Mouse (Mus musculus) kidney, postnatal 14 days (tissue): ENCODE measurements around the gene Ripply3.

Experiments
- DNase-seq: peaks from one replicate; pipeline ENCODE4 v3.0.0; 2022; ENCODE audit warnings: mixed read lengths

The Ripply3 gene

DNA sequence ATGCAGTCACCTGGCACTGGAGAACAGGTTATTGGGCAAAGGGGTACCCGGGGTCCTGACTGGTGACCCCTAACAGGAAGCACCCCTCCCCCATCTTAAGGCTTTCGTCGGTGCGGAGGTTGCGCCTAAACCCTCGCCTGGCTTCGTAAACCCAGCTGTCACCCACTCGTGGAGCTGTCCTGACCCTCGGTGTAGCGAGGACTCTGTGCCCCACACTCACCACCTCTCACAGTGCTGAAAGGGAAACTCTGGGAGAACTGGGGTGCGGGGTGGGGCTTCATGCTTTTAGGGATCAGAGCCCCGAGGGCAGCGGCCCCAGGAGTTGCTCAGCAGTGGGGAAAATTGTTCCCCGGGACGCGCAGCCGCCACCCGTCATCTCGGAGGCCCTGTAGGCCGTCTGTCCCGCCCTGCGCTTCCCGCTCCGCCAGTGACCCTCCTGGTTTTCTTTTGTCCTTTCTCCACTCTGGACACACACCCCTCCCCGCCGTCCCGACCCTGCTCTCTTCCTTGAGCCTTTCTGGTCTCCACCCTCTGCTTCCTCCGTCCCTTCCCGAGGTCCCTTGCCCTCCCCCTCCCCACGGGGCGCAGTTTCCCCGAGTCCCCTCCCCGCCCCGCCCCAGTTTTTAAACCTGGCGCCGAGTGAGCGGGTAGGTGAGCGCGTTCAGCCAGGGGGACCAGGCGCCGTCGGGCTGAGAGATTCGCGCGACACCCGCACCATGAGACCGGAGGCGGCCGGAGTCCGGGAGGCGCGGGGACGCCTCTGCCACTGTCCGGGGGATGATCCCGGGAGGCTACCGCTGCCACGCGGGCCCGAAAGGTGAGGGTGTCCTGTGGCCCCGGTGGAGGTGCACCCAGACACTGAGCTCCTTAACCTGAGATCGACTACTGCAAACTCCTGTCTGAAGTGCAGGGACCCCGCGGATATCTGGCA lies at the start of gene Ripply3:
Gene Ripply3 (plus strand): TSS at position 640 of the 931 bp plus-strand sequence.
- peak; percentile 82 for DNase-seq

DNA sequence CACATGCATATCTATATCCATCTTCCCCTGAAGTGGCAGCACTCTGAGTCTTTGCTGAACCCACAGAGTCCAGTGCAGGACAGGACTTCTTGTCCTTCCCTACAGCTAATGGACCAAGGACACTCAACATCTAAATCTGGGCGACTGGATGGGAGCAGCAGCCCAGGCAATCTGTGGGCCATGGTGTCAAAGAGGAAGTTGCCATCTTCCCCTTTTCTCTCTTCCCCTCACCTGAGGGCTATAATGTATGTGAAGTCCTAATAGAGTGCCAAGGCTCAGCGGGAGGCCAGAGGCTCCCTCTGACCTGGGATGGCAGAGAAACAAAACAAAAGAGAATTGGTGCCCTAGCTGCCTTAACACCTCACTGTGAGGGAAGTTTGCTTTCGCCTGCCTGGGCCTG lies 44.2 kb upstream of the Ripply3 start:
- DNase-seq = no peak

DNA sequence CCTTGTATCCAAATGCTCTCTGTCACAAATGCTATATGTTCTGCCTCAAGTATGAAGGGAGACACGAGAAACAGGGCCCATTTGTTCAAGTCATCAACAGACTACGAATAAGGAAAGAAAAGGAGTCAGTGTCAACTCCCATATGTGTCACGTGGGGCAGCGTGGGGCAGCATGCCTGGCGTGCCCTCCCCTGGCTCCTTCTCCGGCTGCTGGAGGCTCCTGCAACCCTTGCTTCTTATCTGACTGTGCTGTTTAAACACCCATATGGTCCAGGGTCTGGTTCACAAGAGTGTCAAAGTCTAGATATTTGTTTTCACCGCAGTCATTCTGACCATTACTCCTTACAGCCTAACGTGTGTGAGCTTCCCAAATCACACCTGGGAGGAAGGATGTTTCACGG lies 40.4 kb upstream of the Ripply3 start:
- DNase-seq = no peak

DNA sequence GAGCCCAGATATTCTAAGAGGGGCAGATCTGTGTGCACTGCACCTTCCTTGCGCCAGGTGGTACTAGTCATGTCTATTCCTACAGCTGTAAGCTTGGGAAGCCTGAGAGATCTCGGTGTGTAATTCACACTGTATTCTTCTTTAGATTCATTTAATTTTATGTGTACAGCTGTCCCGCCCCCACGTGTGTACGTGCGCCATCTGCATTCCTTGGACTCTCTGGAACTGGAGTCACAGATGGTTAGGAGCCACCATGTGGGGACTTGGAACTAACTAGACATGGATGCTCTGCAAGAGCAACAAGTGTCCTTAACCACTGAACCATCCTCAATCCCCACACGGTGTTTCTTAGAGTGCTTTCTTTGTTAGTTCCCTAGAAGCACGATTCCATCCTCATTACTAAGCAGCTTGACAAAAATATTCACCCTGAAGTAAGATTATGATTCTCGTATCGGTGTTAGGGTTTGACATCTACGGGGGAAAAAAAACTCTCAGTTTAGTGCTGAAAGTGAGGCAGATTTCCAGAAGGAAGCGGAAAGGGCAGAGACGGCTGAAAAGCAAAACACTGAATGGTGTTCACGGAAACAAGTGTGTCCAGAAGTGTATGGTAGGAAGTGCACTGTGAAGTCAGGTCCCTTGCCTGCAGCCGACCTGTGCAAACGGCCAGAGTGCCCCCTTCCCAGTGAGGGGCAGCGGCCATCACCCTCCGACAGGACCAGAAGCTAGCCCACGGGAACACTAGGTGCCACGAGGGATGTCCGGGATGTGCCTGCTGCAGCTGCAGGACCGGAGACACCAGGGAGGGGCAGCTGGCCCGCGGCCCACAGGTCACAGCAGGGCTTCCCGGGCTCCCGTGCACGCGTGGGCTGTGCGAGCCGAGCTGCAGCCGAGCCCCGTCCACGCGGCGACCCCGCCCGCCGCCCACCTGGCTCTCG lies 38.8 kb upstream of the Ripply3 start:
- DNase-seq = no peak

DNA sequence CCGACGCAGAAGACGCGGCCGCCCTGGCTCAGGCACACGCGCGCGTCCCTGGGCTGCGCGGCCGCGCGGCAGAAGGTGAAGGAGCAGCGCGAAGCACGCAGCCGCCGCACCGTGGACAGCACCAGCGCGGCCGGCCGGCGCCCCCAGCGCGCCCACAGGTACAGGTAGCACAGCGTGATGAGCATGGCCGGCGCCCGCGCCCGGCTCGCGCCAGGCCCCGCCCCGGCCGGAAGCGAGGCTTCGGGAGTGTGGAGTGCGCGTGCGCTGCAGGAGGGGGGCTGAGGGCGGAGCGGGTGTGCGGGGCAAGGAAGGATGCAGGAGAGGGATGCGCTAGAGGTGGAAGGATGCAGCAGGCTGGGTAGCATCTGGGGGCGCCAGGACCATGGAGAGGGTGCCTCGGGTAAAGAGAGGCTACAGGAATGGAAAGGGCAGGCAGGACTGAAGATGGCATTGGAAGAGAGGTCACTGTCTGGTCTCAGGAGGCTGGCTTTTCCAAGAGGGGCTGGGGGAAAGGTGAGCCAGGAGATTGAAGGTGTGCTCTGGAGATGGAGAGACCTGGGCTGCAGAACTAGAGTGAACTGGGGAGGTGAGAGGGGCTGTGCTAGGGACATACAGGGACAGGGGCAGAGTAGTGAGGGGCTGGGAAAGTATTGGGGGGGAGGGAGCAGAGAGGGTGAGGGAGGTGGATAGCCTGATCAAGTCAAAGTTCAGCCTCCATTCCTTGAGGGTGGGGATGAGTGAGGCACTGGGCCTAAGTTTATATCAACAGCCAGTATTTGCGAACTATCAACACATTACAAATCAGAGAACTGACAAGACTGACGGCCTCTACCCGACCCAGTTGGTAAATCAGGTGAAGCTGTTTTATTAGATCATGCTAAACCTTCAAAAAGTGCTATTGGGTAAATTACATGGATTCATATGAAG lies 37.9 kb upstream of the Ripply3 start:
- peak; percentile 88 for DNase-seq

DNA sequence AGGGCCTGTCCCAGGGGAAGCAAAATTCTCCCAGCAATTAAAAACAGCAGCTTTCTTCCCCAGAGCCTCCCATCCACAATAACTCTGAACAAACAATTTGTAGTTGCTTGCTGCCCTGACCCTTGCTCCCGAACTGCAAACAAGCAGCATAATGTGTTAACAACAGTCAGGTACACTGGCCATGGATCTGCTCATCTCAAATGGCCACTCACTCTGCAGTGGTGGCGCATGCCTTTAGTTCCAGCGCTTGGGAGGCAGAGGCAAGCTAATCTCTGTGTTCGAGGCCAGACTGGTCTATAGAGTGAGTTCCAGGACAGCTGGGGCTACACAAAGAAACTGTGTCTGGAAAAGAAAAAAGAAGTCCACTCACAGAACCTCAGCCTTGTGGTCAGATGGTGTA lies 37.1 kb upstream of the Ripply3 start:
- DNase-seq = no peak

DNA sequence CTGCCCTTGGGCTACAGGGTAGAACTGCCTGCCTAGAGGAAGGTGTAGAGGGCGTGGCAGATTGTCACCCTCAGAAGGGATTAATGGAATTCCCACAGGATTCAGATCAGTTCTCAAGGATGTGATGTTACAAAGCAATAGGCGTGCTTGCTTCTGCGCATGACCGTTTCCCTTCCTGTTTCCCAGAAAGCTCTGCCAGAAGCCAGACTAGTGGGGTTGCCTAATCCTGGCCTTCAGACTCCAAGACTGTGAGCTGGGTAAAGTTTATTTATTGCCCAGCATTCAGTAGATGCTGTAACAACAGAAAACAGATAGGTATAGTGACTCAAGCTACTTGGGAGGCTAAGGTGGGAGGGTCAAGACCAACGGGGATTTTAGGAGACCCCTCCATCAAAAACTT lies 30.1 kb upstream of the Ripply3 start:
- no peak for DNase-seq

DNA sequence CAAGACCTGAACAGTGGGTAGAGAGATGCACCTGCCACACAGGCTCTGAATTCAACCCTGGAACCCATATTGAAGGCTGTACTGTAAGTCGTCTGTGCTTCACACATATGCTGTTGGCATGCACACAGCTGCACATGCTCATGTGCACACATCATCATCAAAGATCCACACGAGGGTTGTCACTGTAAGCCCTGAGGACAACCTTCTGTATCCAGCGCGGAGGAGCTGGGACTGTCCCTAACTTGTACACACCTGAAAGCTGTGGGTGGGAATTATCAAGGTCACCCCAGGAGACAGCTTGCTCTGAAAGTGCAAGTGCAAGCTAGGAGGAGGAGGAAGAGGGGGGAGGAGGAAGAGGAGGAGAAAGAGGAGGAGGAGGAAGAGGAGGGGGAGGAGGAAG lies 29.0 kb upstream of the Ripply3 start:
- no peak for DNase-seq

DNA sequence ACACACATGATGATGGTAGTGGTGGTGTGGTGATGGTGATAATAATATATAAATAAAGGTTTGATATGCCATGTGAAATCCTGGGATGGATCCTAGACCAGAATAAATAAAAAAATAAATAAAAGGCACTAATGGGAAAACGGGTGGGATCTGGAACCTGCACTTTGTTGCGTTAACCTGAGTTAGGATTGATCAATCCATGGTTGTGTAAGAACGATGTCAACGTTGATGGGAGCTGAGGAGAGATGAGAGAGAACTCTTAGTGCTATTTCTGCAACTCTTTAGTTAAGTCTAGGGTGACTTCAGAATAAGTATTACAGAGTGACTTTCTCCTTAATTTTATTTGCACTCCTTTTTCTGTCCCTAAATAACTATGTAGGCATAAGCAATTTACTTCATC lies 27.0 kb upstream of the Ripply3 start:
- no peak for DNase-seq

DNA sequence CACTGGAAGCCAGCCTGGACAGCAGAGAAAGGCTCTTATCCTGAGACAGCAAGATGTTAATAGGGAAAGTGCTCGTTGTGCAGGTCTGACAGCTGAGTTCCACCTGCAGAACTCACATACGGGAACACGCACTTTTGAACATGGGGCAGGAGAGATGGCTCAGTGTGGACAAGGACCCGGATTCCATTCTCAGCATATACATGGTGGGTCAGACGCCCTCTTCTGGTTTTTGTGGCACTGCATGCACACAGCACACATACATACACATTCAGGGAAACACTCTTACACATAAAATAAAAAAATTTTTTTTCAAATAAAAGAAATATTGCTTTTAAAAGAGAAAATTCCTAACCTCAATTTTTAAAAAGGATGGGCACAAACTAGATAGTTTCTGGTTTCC lies 26.5 kb upstream of the Ripply3 start:
- no peak for DNase-seq

DNA sequence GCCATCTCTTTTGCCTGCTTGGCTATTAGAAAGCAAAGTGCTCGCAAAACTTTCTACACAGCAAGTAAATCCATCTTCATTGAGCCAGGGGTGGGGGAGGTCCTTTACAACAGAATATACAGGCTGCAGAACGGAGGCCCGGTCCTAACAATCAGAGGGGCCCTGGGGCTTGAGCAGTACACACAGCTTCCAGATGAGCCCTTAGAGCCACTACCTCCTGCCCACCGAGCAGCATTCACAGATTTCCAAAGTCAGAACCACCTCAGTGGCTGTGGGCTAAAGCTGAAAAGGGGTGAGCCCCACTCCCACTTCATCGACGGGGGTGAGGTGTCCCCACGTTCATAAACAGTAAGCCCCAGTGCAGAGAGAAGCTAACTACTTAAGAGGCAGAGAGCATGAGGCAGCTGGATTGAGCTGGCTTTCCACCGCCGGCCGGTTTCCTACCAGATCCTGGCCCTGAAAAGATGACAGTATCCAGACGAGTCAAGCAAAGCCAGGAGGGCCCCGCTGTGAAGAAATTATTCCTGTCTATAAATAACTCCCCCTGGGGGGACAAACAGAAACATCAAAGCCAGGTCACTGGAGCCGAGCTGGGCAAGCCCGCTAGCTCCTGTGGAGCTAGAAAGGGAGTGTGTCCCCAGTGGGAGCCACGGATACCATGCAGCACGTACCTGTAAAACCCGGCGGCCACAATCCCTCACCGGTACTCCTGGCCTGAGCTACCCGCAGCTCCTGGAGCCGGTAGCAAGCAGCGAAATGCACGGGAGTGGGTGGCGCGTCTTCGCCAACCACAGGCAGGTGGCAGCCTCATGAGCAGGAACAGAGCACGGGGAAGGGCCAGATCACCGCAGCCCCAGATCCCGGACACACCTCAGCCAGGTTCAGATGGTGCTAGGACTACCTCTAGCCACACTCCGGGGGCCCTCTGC lies 25.7 kb upstream of the Ripply3 start:
- peak; percentile 57 for DNase-seq

DNA sequence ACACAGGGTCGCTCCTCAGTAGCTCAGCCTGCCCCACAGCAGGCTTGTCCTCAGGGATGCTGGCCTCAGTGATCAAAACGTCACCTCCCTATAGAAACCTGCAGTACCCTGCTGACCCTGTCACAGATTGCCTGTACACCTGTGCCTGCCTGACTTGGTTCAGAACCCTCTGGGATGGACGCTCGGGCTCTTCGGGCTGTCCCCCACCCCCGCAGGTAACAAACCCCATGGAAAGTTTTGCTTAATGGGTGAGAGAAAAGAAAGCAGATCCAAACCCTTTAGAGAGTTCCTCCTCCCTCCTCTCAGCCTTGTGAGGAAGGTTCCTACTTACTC lies 25.1 kb upstream of the Ripply3 start:
- no peak for DNase-seq

DNA sequence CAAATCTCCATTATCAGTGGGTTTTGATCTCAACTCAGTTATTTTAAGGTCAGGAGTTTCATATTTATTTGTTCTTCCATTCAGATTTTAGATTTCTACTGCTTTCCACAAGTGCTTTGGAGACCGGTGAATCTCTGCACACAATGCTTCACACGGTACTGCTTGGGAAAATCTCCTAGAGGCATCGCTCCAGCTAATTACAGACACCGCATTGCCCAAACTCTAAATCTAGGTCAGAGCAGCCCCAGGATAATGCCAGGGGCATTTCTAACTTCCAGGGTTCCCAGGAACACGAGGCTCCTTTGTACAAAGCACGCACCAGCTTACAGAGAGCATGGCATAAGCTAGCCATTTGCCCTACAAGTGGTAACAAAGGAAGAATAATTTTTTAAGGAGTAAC lies 20.7 kb upstream of the Ripply3 start:
- DNase-seq = no peak

DNA sequence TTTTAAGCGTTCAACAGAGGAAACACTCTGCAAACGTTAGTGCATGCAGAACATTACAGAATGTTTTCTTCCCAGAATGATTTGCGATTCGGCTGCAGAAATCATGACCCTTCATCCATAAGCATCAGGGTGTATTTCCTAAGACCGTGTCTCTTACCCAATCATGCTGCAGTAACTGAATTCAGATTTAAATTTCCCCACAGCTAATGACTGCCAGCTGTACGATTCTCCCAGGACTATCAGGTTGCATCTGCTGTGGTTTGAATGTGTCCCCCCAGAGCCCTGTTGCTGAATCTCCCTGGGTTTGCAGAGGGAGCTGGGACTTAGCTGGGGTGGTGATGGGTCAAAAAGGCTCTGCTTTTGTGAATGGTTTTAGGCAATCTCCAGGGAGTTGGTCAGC lies 20.3 kb upstream of the Ripply3 start:
- DNase-seq = no peak

DNA sequence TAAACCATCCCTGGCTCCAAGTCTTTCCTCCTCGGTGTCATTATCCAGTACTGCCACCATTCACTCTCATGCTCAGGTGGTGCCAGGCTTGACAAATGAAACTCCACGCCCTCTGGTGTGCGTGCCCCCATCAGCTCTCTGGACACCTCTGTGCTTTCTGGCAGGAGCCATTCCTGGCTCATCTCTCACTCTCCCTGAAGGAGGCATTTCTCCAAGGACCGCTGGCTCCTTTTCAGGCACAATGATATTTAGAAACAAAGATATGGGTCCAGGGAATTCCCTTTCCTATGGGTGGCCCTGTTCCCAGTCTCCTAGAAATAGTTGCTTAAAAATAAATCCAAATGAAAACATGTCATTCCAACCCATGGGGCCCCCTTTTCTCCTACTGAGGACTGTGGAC lies 19.2 kb upstream of the Ripply3 start:
- no peak for DNase-seq

DNA sequence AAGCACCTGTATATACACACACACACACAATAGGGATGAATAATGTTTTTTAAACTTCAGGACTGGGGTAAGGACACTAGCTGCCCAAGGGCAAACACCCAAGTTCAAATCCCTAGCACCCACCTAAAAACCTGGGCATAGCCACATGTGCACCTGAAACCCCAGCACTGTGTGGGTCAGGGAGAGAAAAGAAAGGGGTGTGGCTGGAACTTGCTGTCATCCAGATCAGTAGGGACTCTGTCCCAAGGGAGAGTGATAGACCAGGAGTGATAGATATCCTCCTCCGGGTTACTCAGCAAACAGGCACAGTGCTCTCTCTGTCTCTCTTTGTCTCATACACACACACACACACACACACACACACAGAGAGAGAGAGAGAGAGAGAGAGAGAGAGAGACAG lies 16.8 kb upstream of the Ripply3 start:
- no peak for DNase-seq

DNA sequence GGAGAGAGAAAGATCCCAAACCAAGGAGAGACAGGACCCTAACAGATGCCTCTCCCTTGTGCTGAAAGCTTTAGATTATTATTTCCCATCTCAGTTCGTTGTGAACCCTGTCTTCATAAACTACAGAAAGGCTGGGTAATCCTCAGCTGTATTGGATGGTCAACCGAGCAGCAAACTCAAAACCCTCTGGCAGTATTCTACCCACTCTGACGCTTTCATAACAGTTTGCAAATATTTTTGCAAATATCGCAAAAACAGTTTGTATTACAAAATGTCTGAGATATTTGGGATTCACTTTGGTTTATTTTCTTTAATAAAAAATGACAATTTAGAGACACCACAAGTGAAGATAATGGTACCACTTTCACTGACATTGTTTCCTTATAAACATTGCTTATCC lies 16.3 kb upstream of the Ripply3 start:
- DNase-seq = no peak

DNA sequence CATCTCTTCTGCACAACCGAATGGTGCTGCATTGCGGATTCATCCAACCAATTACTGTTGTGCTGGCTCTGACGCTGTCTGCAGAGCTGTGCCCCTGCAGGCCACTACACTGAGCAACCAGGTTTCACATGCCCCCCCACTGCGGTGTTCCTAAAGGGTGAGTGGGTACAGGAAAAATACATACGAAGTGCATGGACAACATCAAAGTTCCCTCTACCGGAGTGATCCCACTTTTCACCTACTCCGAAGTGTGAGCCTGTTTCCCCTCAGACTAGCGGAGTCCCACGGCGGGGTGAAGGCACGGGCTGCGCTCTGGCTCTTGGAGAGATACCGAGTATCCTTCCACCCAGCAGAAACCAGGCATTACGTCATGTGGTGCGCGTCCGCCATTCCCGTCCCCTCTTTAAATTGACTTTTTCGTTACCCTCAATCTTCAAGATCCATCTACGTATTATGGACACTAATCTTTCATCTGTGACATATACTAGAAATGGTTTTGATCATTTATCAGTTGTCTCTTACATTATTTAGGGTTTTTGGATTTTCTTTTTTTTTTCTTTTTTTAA lies 15.5 kb upstream of the Ripply3 start:
- DNase-seq = peak; percentile 88

DNA sequence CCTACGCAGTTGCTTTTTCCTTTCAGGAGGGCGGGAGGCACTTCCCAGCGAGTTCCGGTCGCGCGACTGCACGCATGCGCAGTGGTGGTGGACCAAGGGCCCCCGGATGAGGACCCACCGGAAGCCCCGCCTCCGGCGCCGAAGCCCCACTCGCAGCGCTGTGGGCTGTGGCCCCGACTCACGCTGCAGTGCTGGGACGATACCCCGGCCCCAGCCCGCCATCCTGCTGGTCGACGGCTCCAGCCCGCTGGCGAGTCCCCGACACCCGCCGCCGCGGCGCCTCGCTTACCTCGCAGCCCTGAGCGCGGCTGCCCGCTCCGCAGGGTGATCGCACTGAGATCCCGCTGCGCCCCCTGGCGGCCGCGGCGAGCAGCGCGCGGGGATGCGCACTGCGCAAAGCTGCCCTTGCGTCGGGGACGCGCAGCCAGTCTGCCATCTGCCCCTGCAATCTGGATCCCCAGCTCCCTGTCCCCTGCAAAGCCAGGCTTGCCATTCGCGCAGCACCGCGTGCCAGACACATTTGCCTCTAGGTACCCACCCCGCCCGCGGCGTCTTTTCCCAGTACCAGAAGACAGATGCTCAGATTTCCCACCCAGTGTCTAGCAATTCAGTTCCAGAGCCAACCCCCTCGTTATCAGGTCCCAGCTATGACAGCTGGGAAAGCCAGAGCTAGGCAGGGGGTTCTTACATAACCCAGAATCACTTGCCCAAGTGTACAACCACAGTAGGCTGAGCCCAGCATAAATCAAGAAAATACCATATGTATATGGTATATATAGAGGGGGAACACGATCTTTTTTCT lies 14.8 kb upstream of the Ripply3 start, which contains the start of gene Hlcs:
Gene Hlcs (minus strand): TSS at position 343 of the 802 bp plus-strand sequence.
- peak; percentile 99 for DNase-seq

DNA sequence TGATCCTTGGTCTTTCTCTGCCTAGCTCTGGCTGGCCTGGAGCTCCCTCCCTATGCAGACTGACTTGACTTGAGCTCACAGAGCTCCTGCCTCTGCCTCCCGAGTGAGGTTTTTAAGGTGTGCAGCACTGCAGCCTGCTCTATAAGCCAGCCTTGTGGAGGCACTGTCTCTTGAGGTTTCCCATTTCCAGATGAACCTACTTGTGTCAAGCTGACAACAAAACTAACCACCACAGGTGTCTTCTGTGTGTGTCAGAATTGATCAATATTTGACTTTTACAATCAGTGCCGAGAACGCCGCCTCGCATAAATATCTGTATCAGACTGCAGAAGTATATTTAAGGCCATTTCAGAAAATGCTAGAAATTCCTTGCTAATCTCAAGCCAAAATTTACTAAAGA lies 13.6 kb upstream of the Ripply3 start:
- no peak for DNase-seq
